Mouse (Mus musculus) frontal cortex, postnatal 10 days (tissue): ENCODE data around the gene Nup155.
A peak's percentile ranks its signal among the peaks of the same experiment; 100 is the strongest.
"Not testable (repeated sequence)": the region's sequence is repeated elsewhere in the genome, so short reads cannot be mapped to it uniquely, and the experiment has no call there.

Experiments
- DNase-seq, 2 experiments: peaks; one replicate each; pipeline ENCODE4 v3.0.0; 2022; ENCODE audit warnings: low spot score in 2 of 2, mixed read lengths in 1 of 2

Gene Nup155

DNA sequence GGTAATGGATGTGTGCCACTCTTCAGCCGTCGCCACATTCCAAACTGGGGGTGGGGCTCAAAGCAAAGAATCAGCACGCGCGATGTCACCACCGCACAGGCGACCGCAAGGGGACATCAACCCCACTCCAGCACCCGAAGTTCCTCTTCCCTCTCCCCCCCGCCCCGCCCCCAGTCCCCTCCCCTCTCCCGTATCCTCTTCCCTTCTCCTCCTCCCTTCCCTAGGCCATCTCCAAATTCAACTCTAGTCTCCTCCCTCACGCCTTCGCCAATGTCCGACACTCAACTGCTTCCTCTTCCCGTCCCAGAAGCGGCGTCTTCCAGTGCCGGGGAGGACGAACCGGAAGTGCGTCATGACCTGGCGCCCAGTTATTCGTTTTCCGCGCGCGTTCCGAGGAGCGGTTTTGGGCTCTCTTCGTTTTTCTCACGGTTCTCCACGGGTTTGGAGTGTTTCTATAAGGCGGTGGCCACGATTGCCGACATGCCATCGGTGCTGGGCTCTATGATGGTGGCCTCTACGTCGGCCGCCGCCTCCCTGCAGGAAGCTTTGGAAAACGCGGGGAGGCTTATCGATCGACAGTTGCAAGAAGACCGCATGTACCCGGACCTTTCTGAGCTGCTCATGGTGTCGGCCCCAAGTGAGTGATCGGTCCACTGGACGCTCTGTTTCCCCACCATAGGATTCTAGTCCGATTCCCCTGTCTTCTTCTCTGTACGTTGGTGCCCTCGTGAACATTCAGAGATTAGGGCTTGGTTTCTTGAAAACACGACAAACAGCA lies at the start of gene Nup155:
Gene Nup155 (plus strand): TSS at position 308 of the 778 bp plus-strand sequence.
- DNase-seq = peak; percentile 85 to 90

DNA sequence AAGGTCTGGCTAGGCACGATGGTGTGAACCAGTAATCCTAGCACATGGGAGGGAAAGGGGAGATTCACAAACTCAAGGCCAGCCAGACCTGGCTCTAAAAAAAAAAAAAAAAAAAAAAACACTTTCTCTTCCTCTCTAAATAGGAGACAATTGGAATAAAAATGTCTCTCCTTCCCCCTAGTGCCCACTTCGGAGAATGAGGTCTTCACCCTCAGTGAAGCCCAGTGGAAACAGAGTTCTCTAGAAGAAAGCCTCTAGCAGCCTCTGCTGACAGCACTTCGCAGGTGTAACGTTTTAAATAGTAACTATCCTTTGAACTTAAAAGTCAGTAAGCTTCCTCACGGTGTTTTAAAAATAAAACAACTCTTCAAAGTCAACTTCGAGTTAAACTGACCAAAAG lies 43.9 kb upstream of the Nup155 start:
- no peak for DNase-seq

DNA sequence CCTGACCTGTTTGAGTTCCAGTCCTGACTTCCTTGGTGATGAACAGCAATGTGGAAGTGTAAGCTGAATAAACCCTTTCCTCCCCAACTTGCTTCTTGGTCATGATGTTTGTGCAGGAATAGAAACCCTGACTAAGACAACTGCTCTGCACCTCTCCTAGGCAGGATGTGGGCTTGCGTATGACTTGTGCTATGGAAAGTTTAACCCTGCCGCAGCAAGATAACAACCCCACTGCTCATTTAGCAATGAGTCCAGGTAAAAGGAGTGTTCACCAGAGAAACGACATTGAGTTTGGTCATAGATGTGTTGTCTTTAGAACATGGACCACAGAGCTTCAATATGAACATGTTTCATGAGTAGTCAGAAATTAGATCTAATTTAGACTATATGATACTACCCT lies 35.9 kb upstream of the Nup155 start:
- not testable (repeated sequence) for DNase-seq

DNA sequence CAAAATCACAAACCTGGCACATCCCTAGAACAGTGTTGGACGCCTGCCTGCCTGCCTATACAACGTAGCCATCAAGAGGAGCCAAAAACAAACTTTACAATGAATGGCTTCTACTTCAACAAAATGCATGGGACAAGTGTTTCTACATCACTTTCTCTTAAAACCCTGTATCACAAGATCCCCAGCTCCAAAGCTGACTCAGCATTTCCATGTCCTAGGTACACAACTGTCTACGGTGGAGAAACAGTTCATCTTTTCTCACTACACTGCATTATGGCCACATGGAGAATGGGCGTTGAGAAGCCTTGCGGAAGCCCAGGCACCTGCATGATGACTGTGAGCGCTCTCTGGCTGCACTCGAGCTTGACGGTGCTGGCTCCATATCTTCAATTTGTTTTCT lies 26.9 kb upstream of the Nup155 start:
- DNase-seq = no peak

DNA sequence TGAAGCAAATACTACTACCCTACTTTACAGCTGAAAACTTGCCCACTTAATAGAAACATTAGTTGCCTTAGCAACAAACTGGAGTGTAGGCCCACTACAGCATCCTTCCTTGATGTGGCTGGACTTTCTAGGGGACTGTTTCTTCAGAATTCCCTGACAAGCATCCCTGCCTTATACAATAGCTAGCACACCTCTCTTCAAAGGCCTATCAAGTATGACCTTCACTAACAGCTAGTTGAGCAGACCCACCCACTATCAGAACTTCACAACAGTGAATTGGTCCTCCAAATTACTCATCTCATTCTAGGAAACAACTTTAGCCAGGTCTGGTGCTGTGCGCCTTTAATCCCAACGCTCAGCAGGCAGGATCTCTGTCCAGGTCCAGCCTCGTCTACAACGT lies 21.8 kb upstream of the Nup155 start:
- DNase-seq = no peak

DNA sequence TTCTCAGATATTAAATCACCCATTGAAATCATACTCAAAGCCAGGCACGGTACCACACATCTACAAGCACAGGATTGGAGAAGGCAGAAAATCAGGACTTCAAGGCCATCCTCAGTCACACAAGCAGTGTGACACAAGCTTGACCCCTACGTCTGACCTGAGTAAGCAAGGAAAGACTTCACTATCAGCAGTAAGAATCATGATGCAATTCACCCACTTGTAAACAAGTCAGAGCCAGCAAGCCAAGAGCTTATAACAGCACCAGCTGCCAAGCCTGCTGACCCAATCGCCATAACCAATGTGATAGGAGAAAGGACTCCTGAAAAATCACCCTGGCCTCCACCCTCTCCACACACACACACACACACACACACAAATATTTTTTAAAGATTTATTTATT lies 20.4 kb upstream of the Nup155 start:
- no peak for DNase-seq

DNA sequence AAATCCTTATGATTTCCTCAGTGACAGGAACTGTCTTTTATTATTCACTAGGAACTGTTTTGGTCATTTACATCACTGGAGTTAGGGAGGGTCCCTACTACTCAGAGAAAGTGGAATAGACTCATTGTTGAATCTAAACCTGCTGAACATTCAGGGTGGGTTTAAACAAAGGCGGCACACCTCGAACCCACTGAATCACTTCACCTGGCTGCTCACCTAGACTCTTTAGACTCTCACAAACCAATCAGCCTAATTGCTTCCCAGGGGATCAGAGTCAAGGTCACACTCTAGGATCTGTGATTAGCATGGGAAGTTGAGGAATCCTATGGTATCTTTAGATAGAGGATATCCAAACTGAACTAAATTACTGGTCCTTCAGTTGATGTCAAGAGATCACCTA lies 18.4 kb upstream of the Nup155 start:
- no peak for DNase-seq

DNA sequence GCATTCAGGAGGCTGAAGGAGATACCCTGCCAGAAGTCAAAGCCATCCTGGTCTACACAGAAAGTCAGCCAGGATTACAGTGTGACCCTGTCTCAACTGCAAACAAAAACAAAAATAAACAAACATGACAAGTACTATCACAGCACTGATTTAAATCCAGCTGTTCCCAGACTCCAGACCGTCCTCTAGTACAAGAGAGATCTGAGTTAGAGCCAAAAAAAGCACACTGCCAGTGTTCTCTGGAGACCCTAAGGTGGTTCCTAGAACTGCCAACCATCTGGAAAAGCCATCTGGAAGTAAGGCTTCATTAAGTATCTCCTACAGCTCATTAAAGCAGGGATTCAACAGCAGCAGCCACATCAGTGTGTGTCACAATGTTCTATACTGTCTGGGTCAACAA lies 16.4 kb upstream of the Nup155 start:
- not testable (repeated sequence) for DNase-seq

DNA sequence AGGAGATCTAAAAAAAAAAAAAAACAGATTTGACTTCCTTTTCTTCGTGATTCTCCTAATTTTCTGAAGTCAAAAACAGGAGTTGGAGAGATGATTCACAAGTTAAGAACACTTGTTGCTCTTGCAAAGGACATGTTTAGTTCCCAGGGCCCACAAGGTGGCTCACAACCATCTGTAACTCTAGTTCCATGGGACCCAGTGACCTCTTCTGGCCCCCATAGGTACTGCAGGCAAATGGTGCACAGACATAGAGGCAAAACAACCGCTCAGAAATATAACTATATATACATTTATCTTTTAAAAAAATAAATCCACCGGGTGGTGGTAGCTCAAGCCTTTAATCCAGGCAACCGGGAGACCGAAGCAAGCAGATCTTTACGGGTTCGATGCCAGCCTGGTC lies 11.2 kb upstream of the Nup155 start:
- DNase-seq = peak; percentile 20 to 22

DNA sequence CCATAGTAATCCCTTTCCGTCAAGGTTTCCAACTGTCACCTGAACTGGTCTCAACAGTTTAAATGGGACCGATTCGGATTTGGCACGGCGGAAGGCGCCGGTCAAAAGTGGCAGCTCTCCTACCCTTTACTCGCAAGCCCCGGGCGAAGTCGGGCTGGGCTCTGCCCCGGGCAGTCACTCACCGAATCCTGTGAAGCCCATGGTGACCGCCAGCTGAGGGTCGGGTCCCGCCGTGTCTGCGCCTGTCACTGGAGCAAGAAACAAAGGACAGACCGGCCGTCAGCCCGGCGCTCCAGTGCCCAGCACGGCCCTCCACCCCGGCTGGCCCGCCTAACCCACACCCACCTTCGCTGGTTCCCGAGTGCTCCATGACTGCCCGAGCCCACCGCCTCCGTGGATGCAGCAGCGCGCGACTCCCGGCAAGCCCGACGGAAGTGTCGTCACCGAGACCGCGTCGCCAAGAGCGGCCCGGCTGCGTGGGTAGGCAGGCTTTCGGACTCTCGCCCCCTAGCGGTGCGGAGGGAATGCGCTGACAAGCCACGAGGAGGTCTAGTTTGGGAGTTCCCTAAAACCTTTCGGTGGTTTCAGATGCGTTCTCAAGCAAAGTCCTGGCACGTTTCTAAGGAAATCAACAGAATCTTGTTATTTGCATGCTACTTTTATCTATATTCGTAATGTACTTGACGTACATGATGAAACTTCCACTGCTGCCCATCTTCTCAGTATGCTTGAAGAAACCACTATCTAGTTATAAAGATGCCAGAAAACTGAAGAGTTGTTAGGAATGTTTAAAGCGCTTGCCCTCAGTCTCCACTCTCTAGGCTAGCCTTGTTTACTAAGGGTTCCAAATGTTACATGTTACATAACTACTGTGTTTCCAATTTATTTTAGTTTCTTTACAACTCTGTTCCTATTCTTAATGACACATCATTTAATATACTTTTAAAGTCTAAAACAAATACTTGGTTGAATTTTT lies 10.0 kb upstream of the Nup155 start, which contains the start of gene Wdr70:
Gene Wdr70 (minus strand): TSS at position 436 of the 976 bp plus-strand sequence.
- peak; percentile 90 to 96 for DNase-seq

DNA sequence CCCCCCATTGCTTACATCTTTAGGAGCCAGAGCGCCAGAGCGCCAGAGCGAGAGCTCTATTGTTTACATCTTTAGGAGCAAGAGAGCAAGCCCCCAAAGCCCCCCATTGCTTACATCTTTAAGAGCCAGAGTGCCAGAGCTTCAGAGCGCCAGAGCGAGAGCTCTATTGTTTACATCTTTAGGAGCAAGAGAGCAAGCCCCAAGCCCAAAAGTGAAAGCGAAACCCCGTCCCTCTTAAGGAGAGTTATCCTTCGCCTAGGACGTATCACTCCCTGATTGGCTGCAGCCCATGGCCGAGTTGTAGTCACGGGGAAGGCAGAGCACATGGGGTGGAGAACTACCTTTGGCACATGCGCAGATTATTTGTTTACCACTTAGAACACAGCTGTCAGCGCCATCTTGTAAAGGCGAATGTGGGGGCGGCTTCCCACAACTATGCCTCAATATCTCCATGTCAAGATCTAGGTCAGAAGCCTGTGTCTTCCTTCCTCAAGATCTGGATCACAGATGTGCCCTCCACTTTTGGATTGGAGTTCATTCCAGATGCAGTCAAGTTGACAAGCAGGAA lies 7.0 kb upstream of the Nup155 start:
- DNase-seq = not testable (repeated sequence)

DNA sequence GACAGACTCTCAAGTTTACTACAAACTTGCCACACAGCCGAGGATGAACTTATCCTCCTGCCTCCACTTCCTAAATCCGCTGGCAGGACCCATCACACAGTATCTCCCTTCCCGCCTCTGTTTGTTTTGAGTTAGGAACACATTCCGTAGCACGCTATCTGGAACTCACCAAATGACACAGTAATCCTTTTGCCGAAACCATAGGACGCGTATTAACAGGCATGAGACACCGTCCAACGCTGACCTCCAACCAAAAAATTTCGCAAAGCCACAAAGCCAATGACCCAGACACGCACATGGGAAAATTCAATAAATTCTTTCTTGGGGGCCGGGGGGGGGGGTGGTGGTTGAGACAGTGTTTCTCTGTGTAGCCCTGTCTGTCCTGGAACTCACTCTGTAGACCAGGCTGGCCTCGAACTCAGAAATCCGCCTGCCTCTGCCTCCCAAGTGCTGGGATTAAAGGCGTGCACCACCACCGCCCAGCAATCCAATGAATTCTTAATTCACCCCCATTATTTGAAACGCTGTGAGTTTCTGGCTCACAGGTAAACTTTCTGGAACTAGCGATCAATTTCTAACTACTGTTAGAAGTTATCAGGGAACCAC lies 610 bp upstream of the Nup155 start:
- DNase-seq = no peak

DNA sequence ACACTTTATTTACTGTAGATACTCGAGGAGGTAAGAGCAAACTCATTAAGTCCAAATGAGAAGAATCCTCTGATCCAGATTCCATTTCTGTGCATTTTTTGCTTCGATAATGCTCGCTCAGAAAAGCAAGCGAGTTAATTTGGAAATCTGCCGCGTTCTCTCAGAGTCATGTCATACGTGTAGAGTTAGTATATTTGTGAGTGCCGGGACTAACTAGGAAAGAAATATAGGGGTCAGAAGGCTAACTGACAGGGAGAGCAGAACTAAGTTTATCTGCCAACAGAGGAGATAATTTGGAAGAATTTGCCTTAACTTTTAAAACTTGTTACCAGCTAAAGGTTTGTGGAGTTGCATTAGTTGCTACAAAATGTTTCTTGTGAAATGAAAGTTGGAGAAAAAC lies 709 bp downstream of the Nup155 start:
- DNase-seq = no peak

DNA sequence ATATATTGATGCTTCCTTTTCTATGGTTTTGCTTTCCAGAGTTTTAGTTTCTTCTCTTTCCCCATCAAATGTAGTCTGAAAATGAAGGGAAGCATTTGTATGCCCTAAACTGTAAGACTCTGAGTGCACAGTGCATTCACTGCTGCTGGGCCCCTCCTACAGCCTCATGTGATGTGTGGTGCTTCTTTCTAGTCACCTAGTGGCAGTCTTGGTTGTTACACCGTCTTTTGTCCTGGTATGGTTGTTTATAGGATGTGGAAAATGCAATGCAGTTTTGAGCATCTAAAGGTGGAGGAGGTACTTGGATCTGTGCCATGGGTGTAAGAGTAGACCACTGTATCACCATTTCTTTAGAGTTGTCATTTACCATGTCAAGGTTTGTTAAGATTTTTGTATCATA lies 20.2 kb downstream of the Nup155 start:
- DNase-seq = no peak

DNA sequence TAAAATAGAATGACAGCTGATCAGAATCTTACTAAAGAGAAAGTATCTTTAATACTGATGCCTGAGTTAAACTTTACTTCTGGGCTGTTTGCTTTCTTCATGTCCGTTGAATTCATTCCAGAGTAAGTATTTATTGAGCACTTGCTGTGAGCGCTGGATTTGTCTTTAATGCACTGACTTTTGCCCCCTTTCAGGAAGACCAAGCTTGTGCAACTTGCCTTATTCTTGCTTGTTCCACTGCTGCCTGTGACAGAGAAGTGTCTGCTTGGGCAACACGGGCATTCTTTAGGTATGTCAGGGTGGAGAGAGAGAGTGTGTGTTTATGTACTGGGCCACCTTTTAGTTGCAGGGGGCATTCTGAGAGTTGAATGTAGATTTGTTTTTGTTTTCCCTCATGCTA lies 22.2 kb downstream of the Nup155 start:
- DNase-seq = no peak

DNA sequence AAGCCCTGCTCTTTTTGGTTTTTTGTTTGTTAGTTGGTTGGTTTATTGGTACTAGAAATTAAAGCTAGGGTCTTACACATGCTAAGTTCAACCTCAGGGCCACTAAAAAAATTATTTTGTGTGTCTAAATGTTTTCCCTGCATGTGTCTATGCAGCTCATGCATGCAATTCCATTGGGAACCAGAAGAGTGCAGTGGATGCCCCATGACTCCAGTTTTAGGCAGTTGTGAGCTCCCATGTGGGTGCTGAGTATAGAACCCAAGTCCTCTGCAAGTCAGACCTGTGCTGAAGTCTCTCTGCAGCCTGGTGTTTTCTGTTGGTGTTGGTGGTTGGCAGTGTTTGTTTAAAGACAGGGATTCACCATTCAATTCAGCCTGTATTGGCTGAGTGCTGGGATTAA lies 22.7 kb downstream of the Nup155 start:
- DNase-seq = no peak

DNA sequence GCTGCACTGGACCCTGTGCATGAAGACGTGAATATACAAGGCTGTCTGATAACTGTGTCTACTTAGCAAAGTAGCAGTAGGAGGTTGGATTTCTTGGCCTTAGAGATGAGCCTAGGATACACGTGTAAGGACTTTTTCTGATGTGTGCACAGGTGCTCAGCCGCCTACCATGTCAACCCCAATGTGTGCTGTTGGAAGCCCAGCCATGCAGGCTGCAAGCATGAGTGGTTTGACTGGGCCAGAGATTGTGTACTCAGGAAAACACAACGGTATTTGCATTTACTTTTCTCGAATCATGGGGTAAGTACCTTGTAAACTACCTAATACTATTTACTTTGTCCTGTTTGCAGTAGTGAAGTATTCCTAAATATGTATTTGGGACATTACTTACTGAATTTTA lies 26.5 kb downstream of the Nup155 start:
- DNase-seq = no peak

DNA sequence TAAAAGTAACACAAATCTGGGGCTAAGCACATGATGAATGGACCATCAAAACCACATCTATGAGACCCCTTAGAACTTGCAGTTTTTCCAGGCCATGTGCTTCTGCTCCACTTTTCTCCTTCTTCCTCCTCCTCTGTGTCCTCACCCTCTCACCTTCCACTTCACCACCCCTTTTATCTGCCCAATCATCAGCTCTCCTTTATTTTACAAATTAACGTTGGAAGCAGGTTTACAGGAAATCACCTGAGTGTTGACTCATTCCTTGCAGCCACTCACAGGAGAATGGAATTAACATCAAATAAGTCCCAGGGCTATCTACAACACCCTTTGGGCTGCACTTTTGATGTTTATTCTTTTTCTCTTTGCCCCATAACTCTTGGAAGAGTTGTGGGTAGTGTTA lies 52.8 kb downstream of the Nup155 start:
- DNase-seq = no peak

DNA sequence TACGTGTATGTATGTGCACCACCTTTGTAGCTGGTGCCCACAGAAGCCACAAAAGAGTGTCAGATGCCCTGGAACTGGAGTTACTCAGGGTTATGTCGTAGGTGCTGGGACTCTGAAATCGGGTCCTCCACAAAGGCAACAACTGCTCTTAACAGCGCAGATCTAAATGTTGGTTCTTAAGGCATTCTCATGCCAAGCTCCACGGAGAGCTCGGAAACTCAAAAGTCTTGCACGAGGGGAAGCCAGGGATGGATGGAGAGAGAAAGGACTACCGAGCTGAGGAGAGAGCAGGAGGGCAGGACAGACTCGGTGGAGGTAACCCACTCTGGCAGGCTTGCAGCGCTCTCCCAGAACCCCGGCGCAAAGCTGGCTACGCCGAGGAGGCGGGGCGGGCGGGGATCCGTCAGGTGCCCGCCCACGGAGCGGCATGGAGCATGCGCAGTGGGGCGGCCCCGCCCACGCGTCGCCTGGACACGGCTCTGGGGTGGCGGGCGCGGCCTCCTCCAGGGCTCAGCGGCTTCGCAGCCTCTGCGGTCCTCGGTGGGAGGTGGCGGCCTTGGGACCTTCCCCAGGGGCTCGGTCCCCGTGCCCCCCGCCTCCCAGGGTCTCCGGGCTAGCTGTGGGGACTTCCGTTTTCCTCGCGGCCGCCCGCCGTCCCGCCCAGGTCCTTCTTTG lies 59.7 kb downstream of the Nup155 start, which contains the start of gene Cplane1:
Gene Cplane1 (plus strand): TSS at position 516 of the 675 bp plus-strand sequence.
- DNase-seq = peak; percentile 85 to 92

DNA sequence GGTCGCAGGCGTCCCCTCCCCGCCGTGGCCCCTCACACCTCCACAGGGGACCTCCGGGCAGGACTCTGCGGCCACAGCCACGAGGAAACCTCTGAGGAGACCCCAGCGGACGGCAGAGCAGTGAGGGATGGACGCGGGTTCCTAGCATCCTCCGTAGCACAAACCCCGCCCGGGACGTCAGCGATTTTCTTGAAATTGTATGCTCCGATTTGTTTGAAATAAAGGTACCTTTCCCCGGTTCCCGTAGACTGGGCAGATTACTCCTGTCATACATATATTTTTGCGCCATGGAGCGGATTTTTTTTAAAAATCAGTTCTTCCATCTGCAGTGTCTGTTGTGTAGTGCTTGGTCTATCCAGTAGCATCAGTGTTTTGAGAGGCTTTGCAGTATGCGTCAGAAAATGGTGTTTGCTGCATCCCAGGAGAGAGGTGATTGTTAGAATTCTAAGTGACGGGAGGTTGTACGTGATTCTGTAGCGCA lies 60.2 kb downstream of the Nup155 start:
- no peak for DNase-seq

DNA sequence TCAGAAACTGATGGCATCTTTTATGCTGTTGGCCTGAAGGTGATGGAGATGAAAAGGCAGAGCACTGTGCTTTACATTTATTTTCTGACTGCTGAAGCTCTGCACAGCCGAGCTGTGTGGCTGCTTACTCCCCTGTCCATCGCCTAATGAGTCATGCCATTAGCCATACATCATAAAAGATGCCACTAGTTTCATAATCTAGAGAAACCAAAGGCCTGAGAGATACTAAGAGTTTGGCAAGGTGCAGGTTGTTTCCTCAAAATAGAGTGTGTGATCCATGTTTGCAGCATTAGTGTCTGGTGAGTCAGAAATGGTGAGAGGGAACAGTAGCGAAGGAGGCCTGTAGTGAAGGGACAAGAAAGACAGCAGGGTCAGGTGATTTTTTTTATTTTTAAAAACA lies 80.5 kb downstream of the Nup155 start:
- no peak for DNase-seq
